Mouse (Mus musculus) CH12F3 (cell line): ENCODE measurements at regions not wholly inside any gene's neighbourhood (a gene's known extent, or its start where the extent isn't known, plus 50 kb on each side); places are given as distances from the start of the nearest gene placed in this dataset.
"Not testable (repeated sequence)": the region's sequence is repeated elsewhere in the genome, so short reads cannot be mapped to it uniquely, and the experiment has no call there.

Experiments used
- in situ Hi-C: fragments of 300-500 bp; cut with MboI; formaldehyde crosslinking; loops from 2 replicates; pipeline ENCODE4 v1.14.3; 2020; ENCODE audit warnings: low sequenced_read_pairs

DNA sequence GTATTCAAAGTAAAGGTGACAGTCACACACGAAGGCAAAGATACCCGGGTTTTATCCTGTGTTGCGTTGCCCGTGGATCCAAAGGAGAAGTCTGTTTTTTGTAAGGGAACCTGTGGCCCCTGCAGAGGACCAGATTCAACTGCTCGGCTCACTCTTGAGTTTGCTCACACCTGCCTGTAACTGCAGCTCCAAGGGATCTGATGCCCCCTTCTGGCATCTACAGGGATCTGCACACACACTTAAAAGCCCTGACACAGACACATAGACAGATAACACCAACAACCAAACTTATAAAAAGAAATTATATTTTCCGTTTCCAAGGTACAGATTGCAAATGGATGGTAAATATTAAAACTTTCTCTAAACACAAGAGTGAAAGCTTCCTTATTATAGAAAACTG lies 223.3 kb upstream of the 1700056E22Rik start:
- in situ Hi-C loops: no loop called here

DNA sequence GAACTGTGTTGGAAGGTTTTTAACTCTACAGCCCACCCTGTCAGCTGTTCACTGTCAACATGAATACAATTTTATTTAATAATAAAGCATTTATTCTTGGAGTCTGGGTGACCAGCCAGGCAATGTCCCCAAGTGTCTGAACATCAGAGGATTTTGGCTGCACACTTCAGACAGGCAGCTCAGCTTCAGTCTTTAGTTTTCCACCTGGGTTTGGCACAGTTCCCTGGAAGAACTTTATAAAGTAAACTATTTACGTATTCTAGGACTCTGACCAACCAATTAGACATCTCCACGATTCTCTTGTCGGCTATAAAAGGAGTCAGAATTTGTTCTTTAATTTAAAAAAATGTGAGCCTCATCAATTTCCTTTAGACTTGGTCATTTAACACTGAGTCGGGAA lies 220.8 kb upstream of the 1700056E22Rik start:
- in situ Hi-C loops: no loop called here

DNA sequence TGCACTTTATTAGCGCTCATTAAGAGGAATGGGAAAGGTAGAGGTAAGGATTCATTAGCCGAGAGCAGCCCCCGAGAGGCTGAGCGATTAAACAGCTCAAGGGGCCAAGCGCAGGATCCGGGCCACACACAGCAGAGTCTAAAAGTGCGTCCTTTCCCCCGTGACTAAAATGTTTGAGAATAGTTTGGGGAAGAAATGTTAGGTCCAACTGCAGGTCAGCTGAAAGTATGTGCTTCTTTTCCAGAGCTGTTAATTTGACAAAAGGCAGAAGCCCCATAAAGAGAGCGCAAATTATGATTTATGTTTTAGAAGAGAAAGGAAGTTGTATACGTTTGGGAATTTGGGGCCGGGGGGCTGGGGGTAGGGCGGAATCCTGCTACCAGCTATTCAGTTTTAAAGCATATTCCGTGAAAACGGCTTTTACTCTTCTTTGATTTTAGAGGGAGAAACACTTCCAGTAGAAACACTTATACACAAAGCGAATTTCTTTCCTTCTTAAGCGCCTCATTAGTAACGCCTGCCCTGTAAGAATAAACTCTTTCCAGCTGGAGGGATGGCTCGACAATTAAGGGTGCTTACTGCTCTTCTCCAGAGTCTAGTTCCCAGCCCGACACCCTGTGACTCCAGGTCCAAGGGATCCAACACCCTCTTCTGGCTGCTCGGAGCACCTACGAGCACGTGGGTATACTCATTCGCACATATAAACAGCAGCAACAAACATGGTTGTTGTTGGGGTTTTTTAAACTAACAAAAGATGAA lies 210.8 kb upstream of the 1700056E22Rik start:
- in situ Hi-C loops: no loop called here

- in situ Hi-C loops: no loop called here
Observed at GRCm38 (mm10) chr1:184244296-184244695, 210.2 kb upstream of the 1700056E22Rik start.

DNA sequence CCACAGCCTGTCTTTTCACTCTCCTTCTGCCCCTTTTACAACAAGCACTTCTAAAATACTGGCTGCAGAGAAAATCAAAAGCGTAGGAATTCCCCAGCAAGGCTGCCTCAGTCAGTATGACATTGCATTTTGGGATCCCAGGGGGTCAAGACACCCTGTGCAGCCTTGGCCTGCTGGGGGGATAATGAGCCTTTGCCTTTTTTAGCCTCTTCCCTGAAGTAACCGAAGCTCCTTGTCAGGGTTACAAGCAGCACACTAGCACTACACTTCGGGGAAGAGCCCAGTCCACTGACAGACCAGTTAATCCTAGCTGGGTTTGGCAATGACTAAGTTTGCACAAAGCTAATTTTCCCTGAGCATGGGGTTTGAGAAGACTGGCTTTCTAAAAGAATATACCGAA lies 207.7 kb upstream of the 1700056E22Rik start:
- in situ Hi-C loops: no loop called here

GRCm38 (mm10) chr1:184235131-184235983 lies 201.3 kb upstream of the 1700056E22Rik start:
- in situ Hi-C loops: no loop called here

DNA sequence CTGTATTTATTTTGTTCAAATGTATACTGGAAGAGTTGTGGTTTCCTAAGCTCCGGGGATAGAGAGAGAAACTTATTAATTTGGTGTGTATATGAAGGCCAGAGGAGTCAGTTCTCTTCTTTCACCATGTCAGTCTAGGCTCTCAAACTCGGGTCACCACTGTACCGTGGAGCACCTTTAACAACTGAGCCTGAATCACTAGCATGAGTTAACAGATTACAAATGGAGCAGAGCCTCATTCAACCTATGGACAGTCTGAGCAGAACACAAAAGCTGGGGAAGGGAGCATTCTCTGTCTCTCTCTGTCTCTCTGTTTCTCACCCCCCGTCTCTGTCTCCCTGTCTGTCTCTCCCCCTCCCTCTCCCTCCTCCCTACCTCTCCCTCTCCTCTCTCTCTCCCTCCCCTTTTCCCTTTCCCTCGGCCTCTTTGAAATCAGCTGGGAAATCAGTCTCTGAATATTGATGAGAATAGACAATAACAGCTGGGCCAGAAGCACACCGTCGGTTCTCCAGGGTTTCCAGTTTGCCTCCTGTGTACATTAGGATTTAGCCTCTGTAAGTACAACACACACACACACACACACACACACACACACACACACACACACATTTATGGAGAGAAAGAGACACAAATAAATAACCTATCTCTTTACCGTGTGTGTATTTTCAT lies 200.4 kb upstream of the 1700056E22Rik start:
- in situ Hi-C loops: no loop called here

GRCm38 (mm10) chr1:184233741-184234255 lies 199.7 kb upstream of the 1700056E22Rik start:
- in situ Hi-C loops: no loop called here

DNA sequence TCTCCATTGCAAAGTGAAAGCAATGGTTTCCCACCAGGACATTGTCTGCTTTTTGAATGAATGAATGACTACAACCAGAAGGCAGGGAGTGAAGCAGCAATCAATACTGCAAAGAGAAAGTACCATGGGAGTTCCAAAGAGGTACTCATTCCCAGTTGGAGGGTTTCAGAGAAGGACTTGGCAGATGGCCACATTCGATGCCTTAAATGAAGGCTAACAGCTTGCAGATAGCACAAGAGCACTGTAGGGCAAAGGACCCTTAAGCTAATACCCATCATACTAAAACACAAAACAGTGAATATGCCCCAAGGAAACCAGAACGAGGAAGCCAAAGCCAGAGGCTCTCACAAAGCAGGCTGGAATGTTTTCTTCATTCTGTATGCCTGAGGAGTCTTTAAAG lies 188.2 kb upstream of the 1700056E22Rik start:
- in situ Hi-C loops: no loop called here

GRCm38 (mm10) chr1:184221792-184222191 lies 187.7 kb upstream of the 1700056E22Rik start:
- in situ Hi-C loops: no loop called here

- in situ Hi-C loops: no loop called here
Observed at GRCm38 (mm10) chr1:184197272-184197671, 163.2 kb upstream of the 1700056E22Rik start.

GRCm38 (mm10) chr1:184191325-184191724 lies 157.2 kb upstream of the 1700056E22Rik start:
- in situ Hi-C loops: no loop called here

GRCm38 (mm10) chr1:184187582-184187981 lies 153.5 kb upstream of the 1700056E22Rik start:
- in situ Hi-C loops: no loop called here

GRCm38 (mm10) chr1:184182163-184182562 lies 148.1 kb upstream of the 1700056E22Rik start:
- in situ Hi-C loops: no loop called here

- in situ Hi-C loops: not testable (repeated sequence)
Observed at GRCm38 (mm10) chr1:184174416-184174815, 140.3 kb upstream of the 1700056E22Rik start.

DNA sequence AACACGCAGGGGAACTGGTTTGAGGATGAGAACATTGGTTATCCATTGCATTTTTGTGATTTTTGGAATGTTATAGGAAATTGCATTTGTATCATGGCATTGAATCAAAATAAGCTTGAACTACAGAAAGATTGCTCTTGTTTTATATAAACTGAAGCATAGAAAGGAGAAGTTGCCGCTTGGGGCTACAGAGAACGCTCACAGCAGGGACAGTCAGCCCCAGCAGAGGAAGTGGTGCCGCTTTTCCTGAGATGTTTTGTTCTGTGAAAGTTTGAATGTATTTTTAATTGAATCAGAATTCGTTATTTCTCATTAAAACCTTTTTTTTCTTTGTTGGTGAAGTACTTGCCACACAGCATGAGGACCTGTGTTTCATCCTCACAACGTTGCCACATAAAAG lies 139.6 kb upstream of the 1700056E22Rik start:
- in situ Hi-C loops: no loop called here

DNA sequence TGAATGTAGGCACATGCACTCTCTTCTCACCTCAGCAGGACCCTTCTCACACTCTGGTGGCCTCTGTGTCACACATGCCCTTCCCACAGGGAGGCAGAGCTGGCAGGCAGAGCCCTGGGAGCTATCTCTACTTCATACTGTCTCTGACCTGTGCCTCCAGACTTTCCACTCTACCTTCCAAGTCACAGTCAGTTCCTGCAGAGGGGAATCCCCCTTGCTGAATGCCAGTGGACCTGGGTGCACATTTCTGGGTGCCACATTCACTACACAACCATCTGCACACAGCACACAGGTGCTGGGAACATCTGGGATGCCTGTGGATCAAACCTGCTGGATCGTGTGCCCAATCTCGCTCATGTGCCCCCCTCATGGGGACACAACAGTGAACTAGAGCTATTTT lies 138.9 kb upstream of the 1700056E22Rik start:
- in situ Hi-C loops: no loop called here

- in situ Hi-C loops: no loop called here
Observed at GRCm38 (mm10) chr1:184171601-184172000, 137.5 kb upstream of the 1700056E22Rik start.

GRCm38 (mm10) chr1:184170926-184171325 lies 136.8 kb upstream of the 1700056E22Rik start:
- in situ Hi-C loops: no loop called here

GRCm38 (mm10) chr1:184169967-184170366 lies 135.9 kb upstream of the 1700056E22Rik start:
- in situ Hi-C loops: no loop called here
